Mouse (Mus musculus): Measurements from ENCODE around the gene Rac3. TPM values are rescaled to one million over a fixed set of nuclear protein-coding genes. Genes with fewer than 3 reads are reported as not detected.

Gene Rac3
- polyA plus RNA-seq, 1 experiment from 2014 or later, result 347 TPM

DNA sequence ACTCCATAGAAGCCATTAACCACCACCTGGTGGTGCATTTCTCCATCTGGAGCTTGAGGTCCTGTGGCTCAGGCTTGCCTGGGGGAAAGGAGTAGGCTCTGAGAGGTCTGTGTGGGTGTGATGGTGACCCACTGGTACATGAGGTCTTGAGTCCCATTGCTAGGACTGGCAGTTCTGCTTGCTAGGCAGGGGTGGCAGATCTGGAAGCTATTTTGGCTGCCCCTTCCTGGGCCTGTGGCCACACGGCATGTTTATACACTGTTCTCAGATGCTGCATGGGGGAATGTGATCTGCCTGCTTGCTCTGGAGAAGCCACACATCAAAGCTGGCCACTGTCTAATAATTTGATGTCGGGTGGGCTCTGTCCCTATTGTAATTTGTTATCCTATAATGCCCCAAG lies 37.2 kb upstream of the Rac3 start:
- Histone ChIP-seq H3K4me1 (replicated peaks; ENCODE audit: control insufficient read depth, insufficient read depth, low read length) (no peaks in the 10 kb centered on the region), H3K9ac (replicated peaks; ENCODE audit: low read depth, low read length) (no peak overlapping the region; the same call in 1 of the 2 replicates), H3K36me3 (ENCODE audit: control insufficient read depth, insufficient read depth) (peaks cover 16% of the 10 kb centered on the region; the same call in 1 of the 2 replicates), H3K9me3 (ENCODE audit: control insufficient read depth, low read length) (no peaks in the 10 kb centered on the region), H3K4me3 (replicated peaks; ENCODE audit: low read length) (no peak overlapping the region), H3K4me2 (ENCODE audit: low read length) (no peak overlapping the region), H3K27ac (ENCODE audit: low read length) (no peak overlapping the region), H3K27me3 (replicated peaks; ENCODE audit: control insufficient read depth, insufficient read depth, low read length) (no peaks in the 10 kb centered on the region)
- 91% methylated on average over 2 of the region's 2 CpGs for WGBS
- ATAC-seq, result no peak

DNA sequence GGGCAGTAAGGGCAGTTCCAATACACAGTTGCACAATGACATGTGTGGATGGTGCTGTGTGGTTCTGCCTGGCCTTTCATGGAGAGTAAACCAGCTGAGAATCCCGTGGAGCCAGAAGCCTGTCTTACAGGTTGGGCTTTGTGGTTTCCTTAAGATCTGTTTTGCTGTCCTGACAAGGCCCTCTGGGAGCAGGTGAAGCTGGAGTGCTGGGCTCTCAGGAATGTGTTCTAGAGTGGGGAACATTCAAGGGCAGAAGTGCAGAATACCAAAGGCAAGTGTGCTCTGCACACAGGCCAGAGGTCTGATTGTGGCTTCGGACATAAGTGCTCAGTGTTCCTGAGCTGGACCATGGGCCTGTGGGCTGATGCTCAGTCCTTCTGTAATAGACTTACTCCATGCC lies 36.6 kb upstream of the Rac3 start:
- Histone ChIP-seq H3K4me2 (ENCODE audit: low read length) (no peak overlapping the region), H3K36me3 (ENCODE audit: control insufficient read depth, insufficient read depth) (peaks cover 19% of the 10 kb centered on the region; the same call in 1 of the 2 replicates), H3K4me1 (replicated peaks; ENCODE audit: control insufficient read depth, insufficient read depth, low read length) (no peaks in the 10 kb centered on the region), H3K4me3 (replicated peaks; ENCODE audit: low read length) (no peak overlapping the region), H3K27me3 (replicated peaks; ENCODE audit: control insufficient read depth, insufficient read depth, low read length) (no peaks in the 10 kb centered on the region), H3K27ac (ENCODE audit: low read length) (no peak overlapping the region), H3K9ac (replicated peaks; ENCODE audit: low read depth, low read length) (no peak overlapping the region), H3K9me3 (ENCODE audit: control insufficient read depth, low read length) (no peaks in the 10 kb centered on the region)
- 85% methylated on average over 2 of the region's 2 CpGs for WGBS
- ATAC-seq, result no peak

DNA sequence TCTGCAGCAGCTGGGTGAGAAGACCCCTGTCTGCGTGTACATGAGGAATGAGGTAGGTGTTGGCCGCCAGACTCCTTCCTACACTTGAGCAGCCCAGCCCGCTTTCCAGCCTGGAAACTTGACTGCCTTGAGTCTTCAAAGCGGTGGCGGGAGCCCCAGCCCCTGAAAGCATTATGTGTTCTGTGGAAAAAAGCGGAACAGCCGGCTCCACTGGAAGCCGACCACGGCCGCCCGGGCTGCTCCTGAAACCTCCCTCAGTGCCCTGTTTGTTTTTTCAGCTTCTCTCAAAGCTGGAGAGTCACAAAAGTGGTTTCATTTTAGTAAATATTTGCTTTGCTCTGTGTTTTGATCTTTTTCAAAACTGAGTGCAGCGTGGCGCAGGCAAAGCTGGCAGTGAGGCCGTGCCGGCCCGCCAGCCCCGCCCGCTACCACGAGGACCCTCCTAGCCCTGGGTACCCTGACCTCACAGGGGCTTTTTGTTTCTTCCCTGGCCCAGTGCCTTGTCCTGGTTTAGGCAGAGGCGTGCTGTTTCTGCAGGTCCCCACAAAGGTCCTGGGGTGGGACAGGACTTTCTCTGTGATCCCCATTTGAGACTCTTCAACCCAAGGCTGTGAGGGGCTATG lies 34.5 kb upstream of the Rac3 start:
- no peak overlapping the region for H3K4me3 ChIP-seq (replicated peaks; ENCODE audit: low read length)
- WGBS, result 74% methylated on average over 20 of the region's 20 CpGs
- H3K36me3 ChIP-seq (ENCODE audit: control insufficient read depth, insufficient read depth), result peaks cover 16% of the 10 kb centered on the region; the same call in 1 of the 2 replicates
- no peak for ATAC-seq
- H3K4me2 ChIP-seq (ENCODE audit: low read length), result no peak overlapping the region
- H3K4me1 ChIP-seq (replicated peaks; ENCODE audit: control insufficient read depth, insufficient read depth, low read length), result no peaks in the 10 kb centered on the region
- no peak overlapping the region for H3K27ac ChIP-seq (ENCODE audit: low read length)
- H3K27me3 ChIP-seq (replicated peaks; ENCODE audit: control insufficient read depth, insufficient read depth, low read length), result no peaks in the 10 kb centered on the region
- H3K9ac ChIP-seq (replicated peaks; ENCODE audit: low read depth, low read length), result no peak overlapping the region
- H3K9me3 ChIP-seq (ENCODE audit: control insufficient read depth, low read length), result no peaks in the 10 kb centered on the region

DNA sequence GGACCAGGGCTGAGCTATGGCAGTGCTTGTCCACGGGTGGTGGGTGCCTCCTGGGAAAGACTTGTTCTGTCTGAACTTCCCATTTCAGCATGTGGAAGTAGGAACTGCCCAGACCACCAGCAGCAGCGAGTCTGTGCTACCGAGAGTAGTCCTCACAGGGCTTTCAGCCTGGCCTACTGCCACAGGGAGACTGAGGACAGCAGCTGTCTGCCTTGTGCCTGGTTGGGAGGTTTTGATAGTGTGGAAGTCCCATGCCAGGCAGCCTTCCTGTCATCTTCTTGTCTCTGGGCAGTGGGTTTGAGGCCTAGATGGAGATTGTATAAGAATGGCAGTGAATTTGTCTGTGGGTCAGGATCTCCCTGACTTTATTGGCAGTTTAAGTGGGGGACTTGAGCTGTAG lies 31.9 kb upstream of the Rac3 start:
- Histone ChIP-seq H3K9me3 (ENCODE audit: control insufficient read depth, low read length) (no peaks in the 10 kb centered on the region), H3K36me3 (ENCODE audit: control insufficient read depth, insufficient read depth) (peaks cover 11% of the 10 kb centered on the region; the same call in 1 of the 2 replicates), H3K4me1 (replicated peaks; ENCODE audit: control insufficient read depth, insufficient read depth, low read length) (no peaks in the 10 kb centered on the region), H3K27ac (ENCODE audit: low read length) (no peak overlapping the region), H3K4me3 (replicated peaks; ENCODE audit: low read length) (no peak overlapping the region), H3K27me3 (replicated peaks; ENCODE audit: control insufficient read depth, insufficient read depth, low read length) (no peaks in the 10 kb centered on the region), H3K4me2 (ENCODE audit: low read length) (no peak overlapping the region), H3K9ac (replicated peaks; ENCODE audit: low read depth, low read length) (no peak overlapping the region)
- WGBS, result 91% methylated on average over 3 of the region's 3 CpGs
- no peak for ATAC-seq

DNA sequence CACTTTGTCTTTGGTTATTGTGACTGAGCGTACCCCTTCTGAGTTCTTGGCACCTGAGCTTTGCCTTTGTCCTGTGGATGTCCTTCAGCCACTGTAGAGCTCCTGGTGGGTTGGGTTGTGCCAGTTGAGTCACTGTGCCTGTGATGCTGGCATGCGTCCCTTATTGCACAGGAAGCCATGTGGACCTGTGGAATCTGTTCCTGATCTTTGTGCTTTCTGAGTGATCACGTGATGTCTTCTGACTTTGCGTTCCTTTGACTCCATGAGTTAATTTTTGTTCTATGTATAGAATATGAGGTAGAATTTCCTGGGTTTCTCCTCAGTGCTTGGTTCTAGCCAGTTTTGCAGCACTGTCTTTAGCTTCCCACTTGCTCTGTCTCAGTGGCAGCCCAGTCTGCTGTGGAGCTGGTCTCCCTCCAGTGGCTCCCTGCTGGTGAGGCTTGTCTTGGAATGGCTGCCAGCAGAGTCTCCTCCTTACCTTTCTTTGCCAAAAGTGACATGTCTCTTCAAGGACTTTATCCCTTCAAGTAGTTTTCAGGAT lies 28.7 kb upstream of the Rac3 start:
- Histone ChIP-seq H3K4me2 (ENCODE audit: low read length) (no peak overlapping the region), H3K36me3 (ENCODE audit: control insufficient read depth, insufficient read depth) (peaks cover 11% of the 10 kb centered on the region; the same call in 1 of the 2 replicates), H3K4me1 (replicated peaks; ENCODE audit: control insufficient read depth, insufficient read depth, low read length) (no peaks in the 10 kb centered on the region), H3K4me3 (replicated peaks; ENCODE audit: low read length) (no peak overlapping the region), H3K9me3 (ENCODE audit: control insufficient read depth, low read length) (no peaks in the 10 kb centered on the region), H3K27me3 (replicated peaks; ENCODE audit: control insufficient read depth, insufficient read depth, low read length) (no peaks in the 10 kb centered on the region), H3K27ac (ENCODE audit: low read length) (no peak overlapping the region), H3K9ac (replicated peaks; ENCODE audit: low read depth, low read length) (no peak overlapping the region)
- 94% methylated on average over 4 of the region's 4 CpGs for WGBS
- ATAC-seq, result no peak

DNA sequence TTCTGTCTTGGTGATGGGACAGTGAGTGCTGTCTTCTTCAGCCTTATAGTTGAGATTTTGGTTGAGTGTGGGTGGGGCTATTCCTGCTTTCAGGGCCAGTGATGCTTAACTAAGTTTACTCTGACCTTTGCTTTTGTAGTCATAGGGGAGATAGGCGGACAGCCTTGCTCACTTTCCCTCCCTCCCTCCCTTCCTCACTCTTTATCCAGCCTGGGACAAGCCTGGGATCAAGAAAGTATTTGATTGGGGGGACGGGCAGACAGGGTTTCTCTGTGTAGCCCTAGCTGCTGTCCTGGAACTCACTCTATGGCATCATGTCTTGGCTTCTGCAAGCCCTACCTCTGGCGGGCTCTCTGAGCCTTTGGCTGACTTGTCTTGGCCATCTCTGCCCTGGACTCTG lies 27.8 kb upstream of the Rac3 start:
- H3K4me3 ChIP-seq (replicated peaks; ENCODE audit: low read length), result no peak overlapping the region
- no peaks in the 10 kb centered on the region for H3K27me3 ChIP-seq (replicated peaks; ENCODE audit: control insufficient read depth, insufficient read depth, low read length)
- no peaks in the 10 kb centered on the region for H3K9me3 ChIP-seq (ENCODE audit: control insufficient read depth, low read length)
- WGBS, result 62% methylated on average over 3 of the region's 3 CpGs
- no peak overlapping the region for H3K4me2 ChIP-seq (ENCODE audit: low read length)
- peaks cover 11% of the 10 kb centered on the region; the same call in 1 of the 2 replicates for H3K36me3 ChIP-seq (ENCODE audit: control insufficient read depth, insufficient read depth)
- H3K4me1 ChIP-seq (replicated peaks; ENCODE audit: control insufficient read depth, insufficient read depth, low read length), result no peaks in the 10 kb centered on the region
- no peak overlapping the region for H3K27ac ChIP-seq (ENCODE audit: low read length)
- no peak overlapping the region for H3K9ac ChIP-seq (replicated peaks; ENCODE audit: low read depth, low read length)
- no peak for ATAC-seq

DNA sequence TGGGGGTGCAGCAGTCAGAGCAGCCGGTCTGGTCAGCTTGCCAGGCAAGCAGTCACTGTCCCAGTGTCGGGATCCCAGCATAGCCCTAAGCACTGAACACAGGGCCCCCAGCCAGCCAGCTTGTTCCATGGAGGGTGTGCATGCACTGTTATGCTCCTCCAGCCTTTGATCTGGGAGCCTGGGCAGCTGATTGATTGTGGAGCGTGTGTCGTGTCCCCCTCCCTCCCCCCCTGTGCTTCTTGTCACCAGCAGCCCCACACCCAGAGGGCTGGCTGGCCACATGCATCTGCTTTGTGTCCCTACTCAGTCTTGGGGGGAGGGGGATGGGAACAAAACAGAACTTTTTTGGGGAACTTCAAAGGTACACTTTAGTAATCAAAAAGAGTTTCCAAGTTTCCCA lies 26.1 kb upstream of the Rac3 start:
- H3K4me3 ChIP-seq (replicated peaks; ENCODE audit: low read length), result no peak overlapping the region
- no peaks in the 10 kb centered on the region for H3K27me3 ChIP-seq (replicated peaks; ENCODE audit: control insufficient read depth, insufficient read depth, low read length)
- H3K9ac ChIP-seq (replicated peaks; ENCODE audit: low read depth, low read length), result no peak overlapping the region
- no peak overlapping the region for H3K27ac ChIP-seq (ENCODE audit: low read length)
- peaks cover under 1% of the 10 kb centered on the region; the same call in 1 of the 2 replicates for H3K36me3 ChIP-seq (ENCODE audit: control insufficient read depth, insufficient read depth)
- no peaks in the 10 kb centered on the region for H3K9me3 ChIP-seq (ENCODE audit: control insufficient read depth, low read length)
- no peaks in the 10 kb centered on the region for H3K4me1 ChIP-seq (replicated peaks; ENCODE audit: control insufficient read depth, insufficient read depth, low read length)
- ATAC-seq, result peak; percentile 49
- WGBS, result 39% methylated on average over 4 of the region's 4 CpGs
- no peak overlapping the region for H3K4me2 ChIP-seq (ENCODE audit: low read length)

DNA sequence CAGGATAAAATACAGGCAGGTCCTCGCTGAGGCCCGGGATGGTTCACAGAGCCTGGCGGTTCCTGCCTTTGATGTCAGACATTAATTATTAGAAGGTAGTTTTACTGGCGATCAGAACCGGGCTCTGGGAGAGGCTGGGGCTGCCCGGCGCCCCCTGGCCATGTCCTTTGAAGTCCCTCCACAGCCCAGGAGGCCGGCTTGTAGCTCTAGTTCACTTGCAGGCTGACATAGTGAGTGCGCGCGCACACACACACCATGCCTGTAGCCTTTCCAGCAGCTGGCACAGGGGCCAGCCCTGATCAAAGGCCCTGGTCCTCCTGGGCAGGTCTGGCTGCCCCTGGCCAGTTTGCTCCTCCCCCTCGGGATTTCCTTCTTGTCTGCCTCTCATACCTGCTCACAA lies 25.6 kb upstream of the Rac3 start:
- no peaks in the 10 kb centered on the region for H3K36me3 ChIP-seq (ENCODE audit: control insufficient read depth, insufficient read depth)
- 45% methylated on average over 12 of the region's 12 CpGs for WGBS
- peak overlapping the region; percentile 28; the same call in 1 of the 2 replicates for H3K27ac ChIP-seq (ENCODE audit: low read length)
- no peaks in the 10 kb centered on the region for H3K4me1 ChIP-seq (replicated peaks; ENCODE audit: control insufficient read depth, insufficient read depth, low read length)
- H3K27me3 ChIP-seq (replicated peaks; ENCODE audit: control insufficient read depth, insufficient read depth, low read length), result no peaks in the 10 kb centered on the region
- H3K4me3 ChIP-seq (replicated peaks; ENCODE audit: low read length), result no peak overlapping the region
- ATAC-seq, result no peak
- no peak overlapping the region for H3K9ac ChIP-seq (replicated peaks; ENCODE audit: low read depth, low read length)
- no peaks in the 10 kb centered on the region for H3K9me3 ChIP-seq (ENCODE audit: control insufficient read depth, low read length)
- H3K4me2 ChIP-seq (ENCODE audit: low read length), result no peak overlapping the region

DNA sequence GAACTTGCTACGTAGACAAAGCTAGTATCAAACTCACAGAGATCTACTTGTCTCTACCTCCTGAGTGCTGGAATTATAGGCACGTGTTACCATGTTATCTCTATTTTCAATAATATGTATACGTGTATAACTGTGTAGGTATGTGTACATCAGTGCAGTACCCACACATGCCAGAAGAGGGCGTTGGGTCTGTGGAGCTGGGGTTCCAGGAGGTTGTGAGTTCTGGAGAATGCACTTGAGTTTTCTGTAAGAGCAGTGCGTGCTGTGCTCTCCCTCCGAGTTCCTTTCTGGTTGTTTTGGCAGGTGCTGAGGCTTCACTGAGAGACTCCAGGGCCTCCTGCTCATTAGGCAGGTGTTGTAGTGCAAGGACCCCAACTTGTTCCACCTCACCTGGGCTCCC lies 24.7 kb upstream of the Rac3 start:
- ATAC-seq, result no peak
- WGBS, result 91% methylated on average over 6 of the region's 6 CpGs
- Histone ChIP-seq H3K36me3 (ENCODE audit: control insufficient read depth, insufficient read depth) (0 out of 2 replicates have a peak, but pooled peaks cover 4% of the 10 kb centered on the region), H3K27me3 (replicated peaks; ENCODE audit: control insufficient read depth, insufficient read depth, low read length) (no peaks in the 10 kb centered on the region), H3K4me3 (replicated peaks; ENCODE audit: low read length) (no peak overlapping the region), H3K4me2 (ENCODE audit: low read length) (no peak overlapping the region), H3K9ac (replicated peaks; ENCODE audit: low read depth, low read length) (no peak overlapping the region), H3K27ac (ENCODE audit: low read length) (no peak overlapping the region), H3K9me3 (ENCODE audit: control insufficient read depth, low read length) (no peaks in the 10 kb centered on the region), H3K4me1 (replicated peaks; ENCODE audit: control insufficient read depth, insufficient read depth, low read length) (no peaks in the 10 kb centered on the region)
